Mouse (Mus musculus) ES-E14 (cell line): ENCODE data around the gene Copg2. TPM values are rescaled to one million over a fixed set of nuclear protein-coding genes. Genes with fewer than 3 reads are reported as not detected.

Experiments used
- DNase-seq: peaks from one replicate; pipeline ENCODE4 v3.0.0-alpha.2; 2013; ENCODE audit warnings: low read depth, low spot score
- H3K27ac ChIP-seq: 2 replicates; pipeline ENCODE4 v1.5.1; 2012; ENCODE audit warnings: low read depth, mild to moderate bottlenecking, low read length, moderate library complexity, mixed read lengths; ENCODE audit not compliant: poor library complexity, insufficient read depth, severe bottlenecking
- H3K36me3 ChIP-seq: 2 replicates; pipeline ENCODE4 v1.6.1; 2012; ENCODE audit warnings: mild to moderate bottlenecking, low read length, moderate library complexity, mixed read lengths; ENCODE audit not compliant: control insufficient read depth, poor library complexity, insufficient read depth, severe bottlenecking
- H3K4me1 ChIP-seq, 2 experiments: fragments of 150-350 bp in 1 of 2; sonication (generic) in 1 of 2; 2 replicates each; pipeline ENCODE4 v1.6.1; 2012; ENCODE audit warnings: low read length in 2 of 2, mild to moderate bottlenecking in 1 of 2, mixed read lengths in 1 of 2; ENCODE audit not compliant: control insufficient read depth in 2 of 2, insufficient read depth in 2 of 2, poor library complexity in 1 of 2
- H3K4me3 ChIP-seq, 2 experiments: fragments of 150-350 bp in 1 of 2; sonication (generic) in 1 of 2; 2 replicates each; pipeline ENCODE4 v1.5.1; 2012; ENCODE audit warnings: low read length in 2 of 2, low read depth in 1 of 2, mild to moderate bottlenecking in 1 of 2, mixed read lengths in 1 of 2; ENCODE audit not compliant: insufficient read depth in 1 of 2, poor library complexity in 1 of 2, severe bottlenecking in 1 of 2
- H3K9ac ChIP-seq: 2 replicates; pipeline ENCODE4 v1.6.1; 2012; ENCODE audit warnings: low read depth, mild to moderate bottlenecking, low read length, mixed read lengths; ENCODE audit not compliant: poor library complexity, insufficient read depth, severe bottlenecking
- H3K9me3 ChIP-seq: fragments of 150-350 bp; sonication (generic); 2 replicates; pipeline ENCODE4 v1.6.1; 2012; ENCODE audit warnings: low read depth, mild to moderate bottlenecking, low read length; ENCODE audit not compliant: control insufficient read depth, insufficient read depth
- CHD2 ChIP-seq: IDR thresholded peaks from 2 replicates; pipeline ENCODE4 v1.6.1; 2014; ENCODE audit warnings: mild to moderate bottlenecking, low read depth, low read length, inconsistent platforms
- HCFC1 ChIP-seq: IDR thresholded peaks from 2 replicates; pipeline ENCODE4 v1.6.1; 2012; ENCODE audit warnings: low read length, inconsistent platforms, borderline replicate concordance; ENCODE audit not compliant: insufficient read depth
- MAFK ChIP-seq: IDR thresholded peaks from 2 replicates; pipeline ENCODE4 v1.6.1; 2014; ENCODE audit warnings: mild to moderate bottlenecking, low read depth, low read length, inconsistent platforms; ENCODE audit not compliant: insufficient read depth
- ZC3H11A ChIP-seq: IDR thresholded peaks from 2 replicates; pipeline ENCODE4 v1.6.1; 2012; ENCODE audit warnings: low read depth, mild to moderate bottlenecking, inconsistent platforms, low read length, borderline replicate concordance
- ZNF384 ChIP-seq: IDR thresholded peaks from 2 replicates; pipeline ENCODE4 v1.6.1; 2012; ENCODE audit warnings: low read depth, low read length, inconsistent platforms
- in situ Hi-C, 2 experiments: fragments of 600-800 bp; cut with MboI; formaldehyde crosslinking; loops; one replicate each; pipeline ENCODE4 v1.15.1; 2025; ENCODE audit warnings: low sequenced_read_pairs in 2 of 2, inconsistent platforms in 1 of 2; ENCODE audit not compliant: unreplicated experiment in 2 of 2
- total RNA-seq: library from RNA; depleted of rRNA; stranded (reverse); fragments of 300-350 nt; gene quantifications from 2 replicates; pipeline ENCODE4 v1.2.3, GENCODE M21; 2012

The Copg2 gene
- total RNA-seq, 1 experiment = 35.7 TPM

GRCm38 (mm10) chr6:30745591-30745990 lies 151.0 kb downstream of the Copg2 start:
- Histone ChIP-seq H3K36me3 (peaks cover 37% of the 10 kb centered on the region), H3K9ac (no peak overlapping the region), H3K4me3 (no peak overlapping the region), H3K27ac (no peak overlapping the region), H3K9me3 (no peaks in the 10 kb centered on the region), H3K4me1 (no peaks in the 10 kb centered on the region)
- TF ChIP-seq ZNF384 = no peak
- TF ChIP-seq ZC3H11A = no peak
- no peak for TF ChIP-seq HCFC1
- no peak for TF ChIP-seq CHD2
- TF ChIP-seq MAFK = no peak
- no peak for DNase-seq
- in situ Hi-C loops = no loop called here

GRCm38 (mm10) chr6:30744846-30745245 lies 151.7 kb downstream of the Copg2 start:
- in situ Hi-C loops = no loop called here
- no peak for DNase-seq
- no peaks in the 10 kb centered on the region for H3K4me1 ChIP-seq
- no peak overlapping the region for H3K4me3 ChIP-seq
- no peak overlapping the region for H3K27ac ChIP-seq
- H3K9ac ChIP-seq = no peak overlapping the region
- H3K9me3 ChIP-seq = no peaks in the 10 kb centered on the region
- peaks cover 34% of the 10 kb centered on the region for H3K36me3 ChIP-seq
- TF ChIP-seq ZC3H11A (no peak), CHD2 (no peak), ZNF384 (no peak), HCFC1 (no peak), MAFK (no peak)

- Histone ChIP-seq H3K4me1 (no peaks in the 10 kb centered on the region), H3K9ac (no peak overlapping the region; the same call in 1 of the 2 replicates), H3K4me3 (peak overlapping the region; percentile 64 to 67), H3K9me3 (no peaks in the 10 kb centered on the region), H3K27ac (peak overlapping the region; percentile 49; the same call in 1 of the 2 replicates), H3K36me3 (peaks cover 11% of the 10 kb centered on the region)
- DNase-seq = no peak
- TF ChIP-seq HCFC1 (no peak), ZNF384 (no peak), MAFK (peak; percentile 93)
- in situ Hi-C loops = no loop called here
Observed at GRCm38 (mm10) chr6:30739177-30739747, 157.3 kb downstream of the Copg2 start.

- in situ Hi-C loops = no loop called here
- no peaks in the 10 kb centered on the region for H3K9me3 ChIP-seq
- H3K4me3 ChIP-seq = peak overlapping the region; percentile 64 to 67
- peak overlapping the region; percentile 45 for H3K9ac ChIP-seq
- peaks cover 8% of the 10 kb centered on the region for H3K36me3 ChIP-seq
- no peak for TF ChIP-seq ZC3H11A
- TF ChIP-seq HCFC1 = no peak
- no peak for TF ChIP-seq ZNF384
- no peak for TF ChIP-seq MAFK
- no peak for TF ChIP-seq CHD2
- H3K27ac ChIP-seq = no peak overlapping the region
- H3K4me1 ChIP-seq = no peaks in the 10 kb centered on the region
- DNase-seq = no peak
Observed at GRCm38 (mm10) chr6:30738464-30739006, 158.1 kb downstream of the Copg2 start.
